ENCODE assay signal across 20 mouse cellular contexts in the genomic region with DNA sequence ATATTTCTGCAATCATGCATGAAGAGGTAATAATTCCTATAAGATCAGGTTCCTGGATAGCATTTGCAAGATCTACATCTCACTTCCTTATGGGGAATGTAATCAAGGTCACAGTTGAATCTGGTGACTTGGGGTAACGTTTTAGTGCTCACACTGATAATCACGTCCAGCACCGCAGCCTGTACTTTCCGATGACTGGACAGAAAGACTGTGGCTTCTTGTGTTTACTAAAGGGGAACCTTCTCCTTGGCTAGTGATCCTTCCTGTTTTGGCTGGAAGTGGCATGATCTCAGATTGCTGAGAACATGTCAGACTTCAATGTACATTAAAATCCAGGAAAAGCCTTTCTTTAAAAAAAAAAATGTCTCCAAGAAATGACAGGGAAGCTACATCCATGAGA.
A peak's percentile ranks its signal among the peaks of the same experiment; 100 is the strongest.
DNase-seq lines count a peak whose midpoint lies in the region; ATAC-seq and TF ChIP-seq lines count a peak whose summit lies in the region.
"Had no signal": no experiment of that assay in that cellular context is flagged by ENCODE, and none has a peak within 500 bp of the region (broad histone marks: within the 10 kb centered on the region; RNA-seq: fewer than 3 reads in every experiment).

No protein-coding gene starts in this region.

- ATAC-seq in liver, embryonic 12.5 days: no peak
- peak; percentile 92 to 96 for ATAC-seq in hematopoietic stem cell, adult 5-6 weeks (replicated peaks in 1 of 2; ENCODE audit: insufficient read depth in 1 of 2, low FRiP score in 2 of 2, low TSS enrichment in 1 of 2, low read depth in 1 of 2, poor library complexity in 2 of 2, severe bottlenecking in 2 of 2)
- peak; percentile 80 for ATAC-seq in monocyte, adult 5-6 weeks (replicated peaks; ENCODE audit: insufficient number of reproducible peaks, low FRiP score, low TSS enrichment, poor library complexity, severe bottlenecking)
- ATAC-seq: forebrain, embryonic 13.5 days; intestine, embryonic 15.5 days had no signal

- H3K36me3 ChIP-seq in liver, embryonic 12.5 days: no peaks in the 10 kb centered on the region
- H3K36me3 ChIP-seq: heart, embryonic 13.5 days; hindbrain, embryonic 15.5 days; intestine, embryonic 15.5 days; limb, embryonic 13.5 days; neural tube, embryonic 12.5 days had no signal

- TF ChIP-seq POLR2A in bone marrow macrophage, adult 2 months (IDR thresholded peaks at IDR 0.05; ENCODE audit: borderline replicate concordance, low read depth, low read length): no peak

- no peaks in the 10 kb centered on the region for H3K9me3 ChIP-seq in liver, embryonic 12.5 days (replicated peaks)
- H3K9me3 ChIP-seq: forebrain, embryonic 13.5 days; heart, embryonic 13.5 days; hindbrain, embryonic 15.5 days; intestine, embryonic 15.5 days; limb, embryonic 13.5 days; neural tube, embryonic 12.5 days had no signal

- no peak overlapping the region for H3K9ac ChIP-seq in liver, embryonic 12.5 days
- H3K9ac ChIP-seq: forebrain, embryonic 13.5 days; heart, embryonic 13.5 days; hindbrain, embryonic 15.5 days; intestine, embryonic 15.5 days; limb, embryonic 13.5 days; neural tube, embryonic 12.5 days had no signal

- no peak overlapping the region for H3K27ac ChIP-seq in liver, embryonic 12.5 days
- peak overlapping the region; percentile 86 for H3K27ac ChIP-seq in bone marrow macrophage, adult 2 months (ENCODE audit: insufficient read depth, low read depth, low read length)
- H3K27ac ChIP-seq: forebrain, embryonic 13.5 days; heart, embryonic 13.5 days; hindbrain, embryonic 15.5 days; intestine, embryonic 15.5 days; limb, embryonic 13.5 days; neural tube, embryonic 12.5 days had no signal

- DNase-seq in liver: peak; percentile 4
- no peak for DNase-seq in kidney, adult 8-10 months
- no peak for DNase-seq in yolk sac, embryonic 10.5 days (ENCODE audit: low spot score)
- DNase-seq: adrenal gland, postnatal 36 days; cerebellum, adult 2 months; gastrocnemius, postnatal 25 days; heart, postnatal 36 days; right cerebral cortex, adult 18-20 months; thymus, postnatal 14 days had no signal

- H3K27me3 ChIP-seq in liver, embryonic 12.5 days (replicated peaks): no peaks in the 10 kb centered on the region
- H3K27me3 ChIP-seq: forebrain, embryonic 13.5 days; heart, embryonic 13.5 days; hindbrain, embryonic 15.5 days; intestine, embryonic 15.5 days; limb, embryonic 13.5 days; neural tube, embryonic 12.5 days had no signal

- TF ChIP-seq CTCF in bone marrow macrophage, adult 2 months (IDR thresholded peaks at IDR 0.05; ENCODE audit: low read depth, low read length): no peak

- no peak overlapping the region for H3K4me3 ChIP-seq in liver, embryonic 12.5 days
- no peak overlapping the region for H3K4me3 ChIP-seq in bone marrow macrophage, adult 2 months (ENCODE audit: insufficient read depth, low read length)
- H3K4me3 ChIP-seq: forebrain, embryonic 13.5 days; heart, embryonic 13.5 days; hindbrain, embryonic 15.5 days; intestine, embryonic 15.5 days; limb, embryonic 13.5 days; neural tube, embryonic 12.5 days had no signal

- no peak overlapping the region for H3K4me2 ChIP-seq in liver, embryonic 12.5 days
- H3K4me2 ChIP-seq: forebrain, embryonic 13.5 days; heart, embryonic 13.5 days; hindbrain, embryonic 15.5 days; intestine, embryonic 15.5 days; limb, embryonic 13.5 days; midbrain, embryonic 11.5 days; neural tube, embryonic 12.5 days had no signal

- WGBS in liver, embryonic 12.5 days (ENCODE audit: insufficient replicate concordance): 29% methylated on average over 4 of the region's 4 CpGs

- H3K4me1 ChIP-seq in liver, embryonic 12.5 days: no peaks in the 10 kb centered on the region
- H3K4me1 ChIP-seq in bone marrow macrophage, adult 2 months (ENCODE audit: control insufficient read depth, insufficient read depth, low read length): peaks cover 30% of the 10 kb centered on the region
- H3K4me1 ChIP-seq: forebrain, embryonic 13.5 days; heart, embryonic 13.5 days; hindbrain, embryonic 15.5 days; intestine, embryonic 15.5 days; neural tube, embryonic 12.5 days had no signal
